Mouse (Mus musculus) liver, adult 2 months (tissue): Measurements from ENCODE around the gene Kif26b.

ENCODE experiments used
- CTCF ChIP-seq: fragments of 200-500 bp; IDR thresholded peaks from 2 replicates; pipeline ENCODE4 v1.5.1; 2011; ENCODE audit warnings: low read depth, low read length, control low read depth
- POLR2A ChIP-seq: fragments of 200-500 bp; IDR thresholded peaks from 2 replicates; pipeline ENCODE4 v1.6.1; 2011; ENCODE audit warnings: low read length, control low read depth; ENCODE audit not compliant: insufficient read depth; ENCODE audit errors: extremely low read depth

DNA sequence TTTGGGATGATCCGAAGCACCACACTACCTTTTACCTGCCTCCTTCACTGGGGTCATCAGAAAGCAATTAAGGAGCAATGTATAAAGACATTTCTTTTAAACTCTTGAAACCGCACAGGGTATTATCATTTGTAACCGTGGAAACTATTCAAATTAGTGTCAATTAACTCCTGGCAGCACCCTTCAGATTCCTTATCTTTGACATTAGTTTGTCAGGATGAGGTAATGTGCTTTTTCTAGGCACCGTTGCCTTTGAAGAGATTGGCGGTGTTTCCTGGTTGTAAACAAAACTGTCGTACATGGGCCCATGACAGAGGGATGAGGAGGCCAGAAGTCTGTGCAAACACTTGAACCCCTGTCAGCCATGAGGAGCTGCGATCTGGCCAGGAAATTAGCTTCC is 102.9 kb downstream of the Kif26b start:
- TF ChIP-seq POLR2A (no peak), CTCF (no peak)
